Mouse (Mus musculus) MN1 (cell line): ENCODE results near the gene Zfhx2.
A peak's percentile ranks its signal among the peaks of the same experiment; 100 is the strongest.

ENCODE experiments used
- DNase-seq: peaks from one replicate; pipeline ENCODE4 v3.0.0-alpha.2; 2016; ENCODE audit warnings: low spot score

Zfhx2 gene

GRCm38 (mm10) chr14:55092011-55092577 lies at the start of gene Zfhx2:
Zfhx2 (minus strand) TSS chr14:55092324.
- peak; percentile 97 for DNase-seq

GRCm38 (mm10) chr14:55139313-55139712 lies 47.2 kb upstream of the Zfhx2 start:
- DNase-seq: no peak

GRCm38 (mm10) chr14:55135676-55136075 lies 43.6 kb upstream of the Zfhx2 start:
- DNase-seq: no peak

GRCm38 (mm10) chr14:55126521-55126920 lies 34.4 kb upstream of the Zfhx2 start:
- no peak for DNase-seq

GRCm38 (mm10) chr14:55125711-55126110 lies 33.6 kb upstream of the Zfhx2 start:
- DNase-seq: no peak

GRCm38 (mm10) chr14:55122359-55122758 lies 30.2 kb upstream of the Zfhx2 start:
- no peak for DNase-seq

GRCm38 (mm10) chr14:55121947-55122346 lies 29.8 kb upstream of the Zfhx2 start:
- peak; percentile 94 for DNase-seq

- no peak for DNase-seq
Measured at GRCm38 (mm10) chr14:55119421-55120134, 27.5 kb upstream of the Zfhx2 start.

GRCm38 (mm10) chr14:55118852-55119251 lies 26.7 kb upstream of the Zfhx2 start:
- peak; percentile 55 for DNase-seq

GRCm38 (mm10) chr14:55116425-55117200 lies 24.5 kb upstream of the Zfhx2 start, which contains the start of gene Jph4:
Jph4 (minus strand) TSS chr14:55116935.
- DNase-seq: peak; percentile 53

GRCm38 (mm10) chr14:55115846-55116245 lies 23.7 kb upstream of the Zfhx2 start:
- no peak for DNase-seq

- DNase-seq: peak; percentile 83
Measured at GRCm38 (mm10) chr14:55114759-55115701, 22.9 kb upstream of the Zfhx2 start.

- DNase-seq: no peak
Measured at GRCm38 (mm10) chr14:55113975-55114645, 22.0 kb upstream of the Zfhx2 start.

- DNase-seq: no peak
Measured at GRCm38 (mm10) chr14:55113351-55113974, 21.3 kb upstream of the Zfhx2 start.

GRCm38 (mm10) chr14:55111720-55112119 lies 19.6 kb upstream of the Zfhx2 start:
- DNase-seq: no peak

- no peak for DNase-seq
Measured at GRCm38 (mm10) chr14:55110076-55110475, 18.0 kb upstream of the Zfhx2 start.

- peak; percentile 66 for DNase-seq
Measured at GRCm38 (mm10) chr14:55109048-55109873, 17.1 kb upstream of the Zfhx2 start.

GRCm38 (mm10) chr14:55108202-55108870 lies 16.2 kb upstream of the Zfhx2 start:
- peak; percentile 83 for DNase-seq

GRCm38 (mm10) chr14:55106990-55107389 lies 14.9 kb upstream of the Zfhx2 start:
- no peak for DNase-seq
